Mouse (Mus musculus): ENCODE data around the gene Plekhh2. TPM values are rescaled to one million over a fixed set of nuclear protein-coding genes. Genes with fewer than 3 reads are reported as not detected.

The Plekhh2 gene
- polyA plus RNA-seq, 1 experiment from 2014 or later = 2.1 TPM

DNA sequence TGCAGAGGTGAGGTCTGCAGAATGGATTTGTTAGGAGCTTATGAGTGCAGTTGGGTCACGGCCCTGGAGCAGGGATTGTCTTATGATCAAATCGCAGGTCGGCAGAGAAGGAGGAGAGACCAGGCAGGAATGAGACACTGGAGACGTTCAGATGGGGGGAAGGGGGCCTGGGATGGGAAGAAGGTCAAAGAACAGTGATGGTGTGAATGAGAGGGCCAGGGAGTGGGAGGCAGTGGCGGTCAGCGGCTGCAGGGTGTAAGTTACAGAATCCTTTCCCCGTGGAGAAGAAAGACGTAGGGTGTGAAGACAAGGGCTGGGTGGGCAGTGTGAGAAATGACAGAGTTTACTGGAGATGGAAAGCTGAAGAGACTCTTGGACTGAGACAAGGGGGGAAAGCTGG is 69.1 kb downstream of the Plekhh2 start:
- Histone ChIP-seq H3K4me2 (no peak overlapping the region), H3K9me3 (no peaks in the 10 kb centered on the region), H3K36me3 (no peaks in the 10 kb centered on the region), H3K4me1 (replicated peaks) (no peaks in the 10 kb centered on the region), H3K27ac (no peak overlapping the region), H3K27me3 (no peaks in the 10 kb centered on the region), H3K4me3 (no peak overlapping the region), H3K9ac (no peak overlapping the region)
- WGBS = 48% methylated on average over 8 of the region's 8 CpGs
- no peak for ATAC-seq (ENCODE audit: low FRiP score)

DNA sequence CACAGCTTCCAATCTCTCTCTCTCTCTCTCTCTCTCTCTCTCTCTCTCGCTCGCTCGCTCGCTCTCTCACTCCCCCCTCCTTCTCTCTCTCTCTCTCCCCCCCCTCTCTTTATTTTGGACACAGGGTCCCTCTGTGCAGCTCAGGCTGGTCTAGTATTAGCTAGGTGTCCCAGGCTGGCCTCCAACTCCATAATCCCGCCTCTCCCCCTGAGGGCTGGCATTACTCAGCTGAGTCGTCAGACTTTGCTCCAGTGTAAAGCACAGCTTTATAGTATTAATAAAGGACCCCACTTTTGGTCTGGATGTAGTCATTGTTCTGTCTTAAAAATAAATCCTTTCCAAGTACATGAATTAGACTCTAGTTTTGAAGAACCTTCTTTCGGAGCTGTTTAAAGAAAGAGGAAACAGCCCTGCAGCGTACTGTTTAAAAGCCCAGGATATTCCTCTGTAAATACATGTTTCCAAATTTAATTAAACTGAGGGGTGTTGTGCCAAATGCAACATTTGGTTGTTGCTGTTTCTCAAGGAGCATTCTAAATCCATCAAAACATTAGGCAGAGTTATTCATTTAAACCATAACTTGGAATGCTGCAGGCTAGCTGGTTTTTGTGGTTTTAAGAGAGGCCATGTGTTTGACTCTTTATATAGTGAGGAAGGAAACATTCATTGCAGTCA is 70.2 kb downstream of the Plekhh2 start:
- no peaks in the 10 kb centered on the region for H3K27me3 ChIP-seq
- H3K4me3 ChIP-seq = no peak overlapping the region
- ATAC-seq (ENCODE audit: low FRiP score) = no peak
- H3K4me1 ChIP-seq (replicated peaks) = no peaks in the 10 kb centered on the region
- WGBS = 77% methylated on average over 8 of the region's 8 CpGs
- no peak overlapping the region for H3K9ac ChIP-seq
- no peak overlapping the region for H3K27ac ChIP-seq
- H3K9me3 ChIP-seq = no peaks in the 10 kb centered on the region
- no peak overlapping the region for H3K4me2 ChIP-seq
- H3K36me3 ChIP-seq = no peaks in the 10 kb centered on the region

DNA sequence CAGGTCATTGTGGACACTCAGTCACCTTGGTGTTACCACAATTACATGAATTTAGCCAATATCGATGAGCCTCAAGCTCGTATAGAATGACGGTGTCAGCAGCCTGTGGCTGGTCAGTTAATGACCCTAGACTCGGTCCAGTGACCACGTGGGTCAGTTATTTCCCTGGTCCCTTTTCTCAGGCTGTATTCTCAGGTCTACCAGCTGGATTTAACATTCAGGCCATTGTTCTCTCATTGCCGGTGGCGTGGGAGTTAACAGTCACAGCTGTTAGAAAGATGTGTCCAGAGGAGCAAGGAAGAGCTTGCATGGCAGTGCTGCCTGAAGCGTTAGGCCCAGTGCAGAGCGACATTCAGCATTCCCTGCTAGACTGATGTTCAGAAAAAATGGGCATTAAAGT is 72.4 kb downstream of the Plekhh2 start:
- no peak overlapping the region for H3K4me2 ChIP-seq
- H3K36me3 ChIP-seq = no peaks in the 10 kb centered on the region
- no peaks in the 10 kb centered on the region for H3K27me3 ChIP-seq
- H3K27ac ChIP-seq = no peak overlapping the region
- no peak overlapping the region for H3K4me3 ChIP-seq
- WGBS = 63% methylated on average over 9 of the region's 9 CpGs
- no peak for ATAC-seq (ENCODE audit: low FRiP score)
- H3K9ac ChIP-seq = no peak overlapping the region
- no peaks in the 10 kb centered on the region for H3K9me3 ChIP-seq
- no peaks in the 10 kb centered on the region for H3K4me1 ChIP-seq (replicated peaks)

DNA sequence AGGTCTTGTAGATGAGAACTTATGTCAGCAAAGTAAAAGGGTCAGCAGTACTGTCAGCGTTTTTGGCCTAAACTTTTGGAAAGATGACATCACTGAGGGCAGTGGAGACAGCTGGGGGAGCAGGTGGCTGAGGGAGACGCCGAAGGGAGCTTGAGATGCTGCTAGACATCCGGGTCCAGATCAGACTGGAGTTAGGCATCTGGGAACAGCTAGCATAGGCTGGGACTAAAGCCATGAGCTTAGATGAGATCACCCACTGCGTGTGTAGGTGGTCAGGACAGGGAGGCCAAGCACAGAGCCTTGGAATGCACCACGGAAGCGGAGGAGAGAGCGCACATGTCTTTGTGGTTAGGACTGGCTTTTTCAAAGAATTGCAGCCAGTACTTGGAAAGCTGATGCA is 73.4 kb downstream of the Plekhh2 start:
- Histone ChIP-seq H3K27me3 (no peaks in the 10 kb centered on the region), H3K4me2 (no peak overlapping the region), H3K27ac (no peak overlapping the region), H3K9me3 (no peaks in the 10 kb centered on the region), H3K4me3 (no peak overlapping the region), H3K9ac (no peak overlapping the region), H3K36me3 (no peaks in the 10 kb centered on the region), H3K4me1 (replicated peaks) (no peaks in the 10 kb centered on the region)
- 88% methylated on average over 8 of the region's 8 CpGs for WGBS
- ATAC-seq (ENCODE audit: low FRiP score) = no peak

DNA sequence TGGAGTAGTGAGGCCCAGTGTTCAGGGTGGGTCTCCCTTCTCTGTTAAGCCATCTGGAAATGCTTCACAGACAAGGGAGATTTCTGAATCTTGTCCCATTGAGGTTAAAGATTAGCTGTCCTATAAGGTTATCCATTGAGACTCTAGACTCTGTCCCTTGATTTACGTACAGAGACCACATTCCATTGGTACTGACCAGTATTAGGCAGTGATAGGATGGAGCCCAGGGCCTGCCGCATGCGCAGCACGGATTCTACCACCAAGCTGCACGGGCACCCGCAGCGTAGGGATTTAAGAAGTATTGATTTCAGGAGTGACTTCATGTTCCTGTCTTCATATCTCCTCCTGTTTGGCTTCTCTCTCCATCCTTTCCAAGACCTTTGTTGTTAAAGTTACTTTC is 78.4 kb downstream of the Plekhh2 start:
- Histone ChIP-seq H3K27ac (no peak overlapping the region), H3K4me3 (no peak overlapping the region), H3K4me1 (replicated peaks) (no peaks in the 10 kb centered on the region), H3K4me2 (no peak overlapping the region), H3K9ac (no peak overlapping the region), H3K36me3 (peaks cover 5% of the 10 kb centered on the region; the same call in 1 of the 2 replicates), H3K9me3 (no peaks in the 10 kb centered on the region), H3K27me3 (no peaks in the 10 kb centered on the region)
- WGBS = 95% methylated on average over 7 of the region's 7 CpGs
- ATAC-seq (ENCODE audit: low FRiP score) = no peak

DNA sequence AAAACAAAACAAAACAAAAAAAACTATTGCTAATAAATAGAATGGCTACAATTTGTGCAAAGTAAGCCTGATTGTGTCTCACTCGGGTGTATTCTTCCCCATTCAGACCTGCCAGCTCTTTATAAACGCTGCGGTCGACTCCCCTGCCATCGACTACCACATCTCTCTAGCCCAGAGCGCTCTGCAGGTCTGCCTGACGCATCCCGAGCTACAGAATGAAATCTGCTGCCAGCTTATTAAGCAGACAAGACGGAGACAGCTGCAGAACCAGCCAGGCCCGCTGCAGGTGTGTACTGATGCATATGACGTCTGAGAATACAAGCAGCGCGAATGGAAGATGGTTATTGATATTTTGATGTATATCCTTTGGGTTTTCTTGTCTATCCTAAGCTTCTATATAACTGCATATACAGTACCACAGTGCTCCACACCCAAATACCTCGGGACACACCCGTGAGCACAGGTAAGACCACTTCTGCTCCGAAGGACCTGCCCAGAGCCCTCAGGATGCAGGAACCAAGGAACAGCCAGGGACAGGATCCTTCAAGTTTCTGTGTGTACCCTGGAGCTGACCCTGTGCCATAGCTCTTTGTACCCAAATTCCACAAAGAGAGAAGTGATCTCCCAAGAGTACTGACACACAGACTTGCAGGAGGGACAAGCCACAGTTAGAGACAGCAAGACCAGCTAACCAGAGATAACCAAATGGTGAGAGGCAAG is 79.9 kb downstream of the Plekhh2 start:
- Histone ChIP-seq H3K4me1 (replicated peaks) (peaks cover 4% of the 10 kb centered on the region; the same call in 1 of the 2 replicates), H3K4me2 (no peak overlapping the region), H3K4me3 (no peak overlapping the region), H3K9me3 (no peaks in the 10 kb centered on the region), H3K27me3 (no peaks in the 10 kb centered on the region), H3K27ac (peak overlapping the region; percentile 53; the same call in 1 of the 2 replicates), H3K9ac (no peak overlapping the region), H3K36me3 (peaks cover 5% of the 10 kb centered on the region; the same call in 1 of the 2 replicates)
- peak; percentile 57; the same call in 1 of the 2 replicates for ATAC-seq (ENCODE audit: low FRiP score)
- 83% methylated on average over 16 of the region's 16 CpGs for WGBS

DNA sequence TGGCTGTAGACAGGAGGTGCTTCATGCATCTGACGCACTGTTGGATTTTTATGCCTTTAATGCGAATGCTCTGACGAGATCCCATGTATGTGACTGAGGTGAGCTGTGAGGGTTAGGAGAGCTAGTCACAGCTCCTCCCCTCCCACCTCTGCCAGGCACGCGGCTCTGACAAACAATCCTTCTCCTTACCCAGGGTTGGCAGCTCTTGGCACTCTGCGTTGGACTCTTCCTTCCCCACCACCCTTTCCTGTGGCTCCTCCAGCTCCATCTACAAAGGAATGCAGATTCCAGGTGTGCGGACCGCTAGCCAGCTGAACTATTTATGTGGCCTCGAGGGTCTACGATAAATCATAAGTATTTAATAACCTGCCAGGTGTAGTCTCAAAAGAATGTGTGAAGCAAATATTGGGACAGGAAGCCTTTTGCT is 84.3 kb downstream of the Plekhh2 start:
- peaks cover 8% of the 10 kb centered on the region; the same call in 1 of the 2 replicates for H3K4me1 ChIP-seq (replicated peaks)
- H3K9ac ChIP-seq = peak overlapping the region; percentile 53
- peaks cover 5% of the 10 kb centered on the region; the same call in 1 of the 2 replicates for H3K36me3 ChIP-seq
- 0 out of 2 replicates have a peak overlapping the region, but pooled peaks have one; percentile 8 for H3K4me3 ChIP-seq
- H3K4me2 ChIP-seq = peak overlapping the region; percentile 34
- WGBS = 49% methylated on average over 10 of the region's 10 CpGs
- H3K9me3 ChIP-seq = no peaks in the 10 kb centered on the region
- H3K27ac ChIP-seq = peak overlapping the region; percentile 37
- ATAC-seq (ENCODE audit: low FRiP score) = peak; percentile 63
- H3K27me3 ChIP-seq = no peaks in the 10 kb centered on the region

DNA sequence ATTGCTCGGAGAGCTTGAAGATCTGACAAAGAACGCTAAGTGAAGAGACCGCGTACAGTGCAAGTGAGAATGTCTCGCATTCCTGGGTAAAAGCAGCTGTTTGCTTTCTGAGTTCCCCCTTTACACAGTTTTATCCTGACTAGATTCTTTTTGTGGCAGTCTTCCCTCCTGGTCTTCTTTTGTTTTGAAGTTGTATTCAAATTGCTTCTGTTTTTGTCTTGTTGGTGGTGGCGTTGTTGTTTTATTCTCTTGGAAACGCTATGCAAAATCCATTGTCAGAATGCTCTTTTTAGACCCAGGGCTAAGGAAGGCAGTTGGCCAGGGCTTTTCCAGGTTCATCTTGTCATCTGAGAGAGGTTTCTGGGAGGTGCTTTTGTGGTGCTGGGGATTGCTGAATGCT is 84.8 kb downstream of the Plekhh2 start:
- Histone ChIP-seq H3K9me3 (no peaks in the 10 kb centered on the region), H3K36me3 (peaks cover 5% of the 10 kb centered on the region; the same call in 1 of the 2 replicates), H3K9ac (peak overlapping the region; percentile 53; the same call in 1 of the 2 replicates), H3K4me1 (replicated peaks) (peaks cover 8% of the 10 kb centered on the region; the same call in 1 of the 2 replicates), H3K4me3 (0 out of 2 replicates have a peak overlapping the region, but pooled peaks have one; percentile 8), H3K27ac (peak overlapping the region; percentile 44; the same call in 1 of the 2 replicates), H3K4me2 (peak overlapping the region; percentile 34), H3K27me3 (no peaks in the 10 kb centered on the region)
- 36% methylated on average over 7 of the region's 7 CpGs for WGBS
- no peak for ATAC-seq (ENCODE audit: low FRiP score)

DNA sequence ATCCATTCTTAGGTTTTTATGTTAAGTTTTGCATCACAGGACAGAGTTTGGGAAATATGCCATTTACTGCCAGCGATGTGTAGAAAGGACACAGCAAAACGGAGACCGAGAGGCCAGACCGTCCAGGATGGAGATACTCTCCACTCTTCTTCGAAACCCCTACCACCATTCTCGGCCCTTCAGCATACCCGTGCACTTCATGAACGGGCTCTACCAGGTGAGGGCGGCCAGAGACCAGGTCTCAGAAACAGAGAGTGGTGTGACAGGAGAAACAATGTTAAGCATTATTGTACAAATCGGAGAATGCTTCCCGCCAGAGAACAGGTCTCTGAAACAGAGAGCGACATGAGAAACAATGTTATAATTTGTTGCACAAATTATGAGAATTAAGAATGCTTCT is 86.2 kb downstream of the Plekhh2 start:
- H3K4me1 ChIP-seq (replicated peaks) = peaks cover 8% of the 10 kb centered on the region; the same call in 1 of the 2 replicates
- no peak overlapping the region for H3K27ac ChIP-seq
- no peak overlapping the region for H3K9ac ChIP-seq
- no peaks in the 10 kb centered on the region for H3K9me3 ChIP-seq
- ATAC-seq (ENCODE audit: low FRiP score) = no peak
- no peaks in the 10 kb centered on the region for H3K27me3 ChIP-seq
- 93% methylated on average over 12 of the region's 12 CpGs for WGBS
- no peak overlapping the region for H3K4me3 ChIP-seq
- peaks cover 5% of the 10 kb centered on the region; the same call in 1 of the 2 replicates for H3K36me3 ChIP-seq
- H3K4me2 ChIP-seq = no peak overlapping the region

DNA sequence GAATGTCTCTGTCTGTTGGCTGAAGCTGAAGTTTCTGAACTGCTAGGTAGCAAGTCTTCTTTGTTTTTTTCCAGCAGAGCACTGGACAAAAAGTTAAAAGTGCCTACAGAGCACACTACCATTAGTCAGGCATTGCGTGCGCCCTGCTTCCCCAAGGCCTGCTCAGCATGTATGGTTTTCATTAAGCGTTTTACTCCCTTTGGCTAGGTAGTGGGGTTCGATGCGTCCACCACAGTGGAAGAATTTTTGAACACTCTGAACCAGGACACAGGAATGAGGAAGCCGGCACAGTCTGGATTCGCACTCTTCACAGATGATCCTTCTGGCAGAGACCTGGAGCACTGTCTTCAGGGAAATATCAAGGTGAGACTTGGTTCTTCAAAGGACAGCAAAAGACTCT is 87.2 kb downstream of the Plekhh2 start:
- H3K4me3 ChIP-seq = no peak overlapping the region
- no peak overlapping the region for H3K4me2 ChIP-seq
- peaks cover 3% of the 10 kb centered on the region; the same call in 1 of the 2 replicates for H3K36me3 ChIP-seq
- no peaks in the 10 kb centered on the region for H3K27me3 ChIP-seq
- no peak overlapping the region for H3K27ac ChIP-seq
- H3K4me1 ChIP-seq (replicated peaks) = peaks cover 8% of the 10 kb centered on the region; the same call in 1 of the 2 replicates
- WGBS = 91% methylated on average over 7 of the region's 7 CpGs
- H3K9me3 ChIP-seq = no peaks in the 10 kb centered on the region
- no peak for ATAC-seq (ENCODE audit: low FRiP score)
- no peak overlapping the region for H3K9ac ChIP-seq

DNA sequence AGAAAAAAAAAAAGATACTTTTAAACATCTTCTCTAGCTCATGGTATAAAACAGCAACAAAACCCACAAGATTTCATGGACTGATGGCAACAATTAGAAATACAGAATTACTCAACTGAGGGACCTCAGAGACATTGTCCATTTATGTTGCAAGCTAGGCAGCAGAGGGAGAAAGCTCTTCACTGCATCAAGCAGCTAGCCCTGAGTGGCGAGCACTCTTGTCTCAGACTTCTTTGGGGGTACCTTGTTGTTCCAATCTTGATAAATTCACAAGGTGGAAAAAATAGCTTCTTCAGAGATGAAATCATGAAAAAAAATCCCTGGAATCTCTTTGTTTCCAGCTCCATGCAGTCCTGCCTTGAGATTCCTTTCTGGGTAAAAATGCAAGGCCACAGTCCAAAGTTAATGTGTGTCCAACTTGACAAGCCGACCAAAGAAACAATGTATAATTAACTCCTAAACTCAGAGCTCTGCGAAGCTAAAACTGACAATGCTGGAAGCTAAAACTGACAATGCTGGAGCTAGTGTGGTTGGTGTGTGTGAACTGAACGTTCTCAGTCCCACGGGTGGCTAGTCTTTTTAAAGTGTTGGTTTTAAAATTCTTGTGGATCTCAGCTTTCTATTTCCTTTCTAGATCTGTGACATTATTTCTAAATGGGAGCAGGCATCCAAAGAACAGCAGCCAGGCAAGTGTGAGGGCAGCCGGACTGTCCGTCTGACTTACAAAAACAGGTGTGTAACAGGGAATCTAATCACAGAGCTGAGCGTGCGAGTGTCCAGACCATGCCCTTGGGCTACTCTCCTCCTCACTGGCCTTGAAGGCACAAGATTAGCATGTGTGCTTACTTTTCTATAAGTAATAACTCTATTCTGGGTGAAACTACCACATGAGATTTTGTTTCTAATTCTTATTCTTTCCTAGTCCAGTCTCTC is 88.6 kb downstream of the Plekhh2 start:
- H3K4me2 ChIP-seq = no peak overlapping the region
- ATAC-seq (ENCODE audit: low FRiP score) = no peak
- no peak overlapping the region for H3K9ac ChIP-seq
- H3K27ac ChIP-seq = no peak overlapping the region
- H3K4me3 ChIP-seq = no peak overlapping the region
- H3K27me3 ChIP-seq = no peaks in the 10 kb centered on the region
- peaks cover 8% of the 10 kb centered on the region; the same call in 1 of the 2 replicates for H3K4me1 ChIP-seq (replicated peaks)
- no peaks in the 10 kb centered on the region for H3K36me3 ChIP-seq
- no peaks in the 10 kb centered on the region for H3K9me3 ChIP-seq
- WGBS = 73% methylated on average over 9 of the region's 9 CpGs

DNA sequence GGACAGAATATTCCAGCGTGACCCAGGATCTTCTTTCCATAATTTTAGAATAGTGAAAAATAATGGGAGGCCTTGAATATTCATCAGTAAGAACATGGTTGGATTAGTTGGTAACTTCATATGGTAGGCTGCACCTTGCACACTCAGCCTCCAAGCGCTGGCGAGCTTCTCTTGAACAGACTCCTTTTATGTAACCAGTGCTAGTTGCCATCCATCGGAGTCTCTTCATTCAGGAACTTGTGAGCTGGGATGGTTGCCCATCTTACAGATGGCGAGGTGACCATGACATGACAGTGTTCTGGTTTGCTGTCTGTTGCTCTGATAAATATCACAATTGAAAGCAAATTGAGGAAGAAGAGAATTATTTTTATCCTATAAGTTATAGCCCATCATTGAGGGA is 90.1 kb downstream of the Plekhh2 start:
- Histone ChIP-seq H3K4me2 (no peak overlapping the region), H3K36me3 (no peaks in the 10 kb centered on the region), H3K9ac (no peak overlapping the region), H3K27ac (no peak overlapping the region), H3K27me3 (no peaks in the 10 kb centered on the region), H3K9me3 (no peaks in the 10 kb centered on the region), H3K4me1 (replicated peaks) (peaks cover 1% of the 10 kb centered on the region; the same call in 1 of the 2 replicates), H3K4me3 (no peak overlapping the region)
- ATAC-seq (ENCODE audit: low FRiP score) = no peak
- 97% methylated on average over 5 of the region's 5 CpGs for WGBS

Data from hindbrain, embryonic 13.5 days (tissue).